Mouse (Mus musculus) intestine, embryonic 16.5 days (tissue): ENCODE measurements around the gene Zbtb7a. TPM values are rescaled to one million over a fixed set of nuclear protein-coding genes. Genes with fewer than 3 reads are reported as not detected.
"Not testable (repeated sequence)": the region's sequence is repeated elsewhere in the genome, so short reads cannot be mapped to it uniquely, and the experiment has no call there.

Experiments
- ATAC-seq: fragments of 200-750 bp; cut with Nextera tagmentation; 2 replicates; pipeline ENCODE4 v1.8.0; 2017; ENCODE audit warnings: moderate TSS enrichment, moderate library complexity
- H3K27ac ChIP-seq: fragments of 300-500 bp; sonication (generic); 2 replicates; pipeline ENCODE4 v1.5.1; 2014; ENCODE audit warnings: mild to moderate bottlenecking, low read length
- H3K27me3 ChIP-seq: fragments of 300-500 bp; sonication (generic); replicated peaks from 2 replicates; pipeline ENCODE4 v1.6.1; 2014; ENCODE audit warnings: low read length, control low read depth, mixed read lengths; ENCODE audit not compliant: control insufficient read depth, insufficient read depth
- H3K36me3 ChIP-seq: fragments of 300-500 bp; sonication (generic); 2 replicates; pipeline ENCODE4 v1.6.1; 2014; ENCODE audit warnings: low read length, control low read depth; ENCODE audit not compliant: control insufficient read depth, insufficient read depth
- H3K4me1 ChIP-seq: fragments of 300-500 bp; sonication (generic); 2 replicates; pipeline ENCODE4 v1.6.1; 2014; ENCODE audit warnings: low read length, control low read depth, mixed read lengths; ENCODE audit not compliant: control insufficient read depth, insufficient read depth
- H3K4me2 ChIP-seq: fragments of 300-500 bp; sonication (generic); 2 replicates; pipeline ENCODE4 v1.6.1; 2014; ENCODE audit warnings: low read depth, low read length, control low read depth
- H3K4me3 ChIP-seq: fragments of 300-500 bp; sonication (generic); 2 replicates; pipeline ENCODE4 v1.5.1; 2014; ENCODE audit warnings: mild to moderate bottlenecking, low read length
- H3K9ac ChIP-seq: fragments of 300-500 bp; sonication (generic); 2 replicates; pipeline ENCODE4 v1.6.1; 2014; ENCODE audit warnings: low read depth, low read length
- H3K9me3 ChIP-seq: fragments of 300-500 bp; sonication (generic); 2 replicates; pipeline ENCODE4 v1.6.1; 2016; ENCODE audit warnings: low read length, control low read depth; ENCODE audit not compliant: control insufficient read depth
- WGBS: fragments of 180-500 bp; shearing (Covaris S2); extraction: QIAGEN DNeasy Blood & Tissue Kit; methylation state at CpG from one replicate; pipeline ENCODE4 v1.1.7; 2014; 5-methylcytosine and 5-hydroxymethylcytosine counted together
- polyA plus RNA-seq: library from polyadenylated mRNA; unstranded; fragments of >200 nt; fragmentation: Nextera tagmentation; extraction: Ambion mirVana; gene quantifications from 2 replicates; pipeline ENCODE4 v1.2.1, GENCODE M21; 2015

Zbtb7a gene
- polyA plus RNA-seq, 1 experiment from 2014 or later: 47.4 TPM

GRCm38 (mm10) chr10:81180946-81181345 is 45.9 kb downstream of the Zbtb7a start:
- H3K27me3 ChIP-seq: no peaks in the 10 kb centered on the region

DNA sequence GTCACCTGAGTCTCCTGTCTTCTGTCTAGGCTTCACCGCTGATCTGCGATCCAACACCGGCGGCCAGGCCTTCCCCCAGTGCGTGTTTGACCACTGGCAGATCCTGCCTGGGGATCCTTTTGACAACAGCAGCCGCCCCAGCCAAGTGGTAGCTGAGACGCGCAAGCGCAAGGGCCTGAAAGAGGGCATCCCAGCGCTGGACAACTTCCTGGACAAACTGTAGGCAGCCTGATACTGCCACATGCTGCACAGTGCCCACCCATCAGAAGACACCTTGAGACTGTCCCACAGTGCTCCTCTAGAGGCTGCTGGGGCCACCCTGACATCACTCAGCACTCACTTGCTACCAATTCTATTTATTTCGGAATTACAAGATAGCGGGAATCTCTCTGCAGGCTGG is 46.8 kb downstream of the Zbtb7a start:
- not testable (repeated sequence) for H3K4me3 ChIP-seq, H3K27me3 ChIP-seq, ATAC-seq, H3K27ac ChIP-seq, H3K9me3 ChIP-seq, H3K9ac ChIP-seq, H3K4me2 ChIP-seq
- 80% methylated on average over 12 of the region's 12 CpGs for WGBS
- Histone ChIP-seq H3K4me1 (peaks cover 48% of the 10 kb centered on the region), H3K36me3 (peaks cover 46% of the 10 kb centered on the region)

More at GRCm38 (mm10) chr10:81180946-81181345, 45.9 kb downstream of the Zbtb7a start:
- no peak for ATAC-seq
- H3K27ac ChIP-seq: no peak overlapping the region
- WGBS: 91% methylated on average over 13 of the region's 13 CpGs
- peaks cover 46% of the 10 kb centered on the region for H3K36me3 ChIP-seq
- H3K9me3 ChIP-seq: no peaks in the 10 kb centered on the region
- H3K4me3 ChIP-seq: no peak overlapping the region
- H3K4me2 ChIP-seq: no peak overlapping the region
- H3K9ac ChIP-seq: no peak overlapping the region
- peaks cover 48% of the 10 kb centered on the region for H3K4me1 ChIP-seq

DNA sequence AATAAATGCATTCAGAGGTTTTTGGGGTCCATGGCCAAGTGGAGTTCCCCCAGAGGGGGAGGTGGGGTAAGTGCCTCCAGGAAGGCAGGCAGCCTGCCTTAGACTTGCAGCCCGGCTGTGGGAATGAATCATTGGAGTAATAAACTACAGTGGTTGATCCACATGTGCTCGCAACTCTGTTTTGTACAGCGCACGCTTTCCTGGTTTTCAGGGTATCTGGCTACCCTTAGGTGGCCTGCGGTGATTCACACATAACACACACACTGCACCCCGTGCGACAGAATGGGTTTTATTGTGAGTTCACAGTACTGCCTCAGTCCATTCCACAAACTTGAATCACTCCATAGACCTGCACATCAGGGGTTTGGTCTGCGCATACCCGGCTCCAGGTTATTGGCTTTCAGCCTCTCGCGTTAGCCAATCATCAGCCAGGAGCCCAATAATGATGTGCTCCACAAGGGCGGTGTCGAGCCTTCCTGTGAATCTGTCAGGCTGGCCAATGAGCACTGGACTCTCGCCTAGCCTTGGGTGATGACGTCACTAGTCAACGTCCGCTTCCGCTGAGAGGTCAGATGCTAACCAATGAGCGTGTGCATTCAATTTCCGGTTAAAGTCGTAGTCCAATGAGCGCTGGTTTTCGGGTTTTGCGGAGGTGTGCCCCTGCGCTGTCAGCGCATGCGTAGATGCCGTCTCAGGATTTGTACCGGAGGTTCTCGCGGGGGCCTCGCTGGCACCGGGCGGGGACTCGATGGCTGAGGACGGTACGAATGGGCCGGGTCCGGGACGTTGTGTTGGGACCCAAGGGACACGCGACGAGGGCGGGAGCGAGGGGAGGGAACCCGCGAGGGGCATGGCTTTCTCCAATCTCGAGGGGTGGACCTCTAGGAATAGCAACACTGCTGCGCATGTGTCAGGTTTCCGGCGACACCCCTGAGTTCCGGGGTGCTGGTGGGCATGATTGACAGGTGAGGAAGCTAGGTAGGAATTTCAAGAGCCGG is 47.6 kb downstream of the Zbtb7a start, which contains the start of gene Dapk3:
Gene Dapk3, plus strand, starts transcription at position 670 of the 998 bp plus-strand sequence.
- Histone ChIP-seq H3K4me2 (peak within 1 kb of the TSS; percentile 63), H3K27ac (peak within 1 kb of the TSS; percentile 84), H3K36me3 (peaks cover 48% of the 10 kb centered on the region), H3K4me1 (peaks cover 45% of the 10 kb centered on the region), H3K9ac (peak within 1 kb of the TSS; percentile 80), H3K9me3 (no peaks in the 10 kb centered on the region), H3K27me3 (no peaks in the 10 kb centered on the region), H3K4me3 (peak within 1 kb of the TSS; percentile 69)
- WGBS: 4% methylated on average over 53 of the region's 53 CpGs
- peak; percentile 95 for ATAC-seq

- H3K27me3 ChIP-seq: no peaks in the 10 kb centered on the region
- peak within 1 kb of the TSS; percentile 69 for H3K4me3 ChIP-seq
- 78% methylated on average over 5 of the region's 5 CpGs for WGBS
- peaks cover 34% of the 10 kb centered on the region for H3K4me1 ChIP-seq
- H3K9ac ChIP-seq: peak within 1 kb of the TSS; percentile 80
- H3K9me3 ChIP-seq: no peaks in the 10 kb centered on the region
- peaks cover 39% of the 10 kb centered on the region for H3K36me3 ChIP-seq
- ATAC-seq: no peak
- H3K27ac ChIP-seq: peak within 1 kb of the TSS; percentile 84
- H3K4me2 ChIP-seq: peak within 1 kb of the TSS; percentile 63
These were observed 48.8 kb downstream of the Zbtb7a start, which contains the start of gene 4930442H23Rik for GRCm38 (mm10) chr10:81183805-81184204. 4930442H23Rik (minus strand) TSS chr10:81183849.

DNA sequence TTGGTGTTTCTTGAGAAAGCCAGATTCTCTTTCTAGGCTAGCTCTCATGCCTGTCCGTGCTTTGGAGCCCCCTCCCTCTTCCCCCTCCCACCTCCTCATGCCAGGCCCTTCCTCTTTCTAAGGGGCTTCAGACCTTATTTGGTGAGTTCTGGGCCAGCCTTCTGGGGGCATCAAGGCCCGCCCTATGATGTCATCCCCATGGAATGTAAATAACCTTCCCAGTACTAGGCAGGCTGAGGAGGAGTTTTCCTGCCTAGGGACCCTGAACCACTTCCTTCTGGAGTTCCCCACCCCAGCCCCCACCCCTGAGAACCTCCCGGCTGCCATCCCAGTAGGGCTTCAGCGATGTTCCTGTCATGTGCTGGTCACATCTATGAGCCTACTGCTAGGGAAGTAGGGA is 49.7 kb downstream of the Zbtb7a start:
- Histone ChIP-seq H3K9ac (peak overlapping the region; percentile 44; the same call in 1 of the 2 replicates), H3K27ac (peak overlapping the region; percentile 84), H3K4me2 (no peak overlapping the region), H3K36me3 (peaks cover 34% of the 10 kb centered on the region), H3K4me1 (peaks cover 27% of the 10 kb centered on the region), H3K27me3 (no peaks in the 10 kb centered on the region), H3K9me3 (no peaks in the 10 kb centered on the region), H3K4me3 (no peak overlapping the region)
- WGBS: 15% methylated on average over 4 of the region's 4 CpGs
- 0 out of 2 replicates have a peak, but pooled peaks have one; percentile 2 for ATAC-seq

DNA sequence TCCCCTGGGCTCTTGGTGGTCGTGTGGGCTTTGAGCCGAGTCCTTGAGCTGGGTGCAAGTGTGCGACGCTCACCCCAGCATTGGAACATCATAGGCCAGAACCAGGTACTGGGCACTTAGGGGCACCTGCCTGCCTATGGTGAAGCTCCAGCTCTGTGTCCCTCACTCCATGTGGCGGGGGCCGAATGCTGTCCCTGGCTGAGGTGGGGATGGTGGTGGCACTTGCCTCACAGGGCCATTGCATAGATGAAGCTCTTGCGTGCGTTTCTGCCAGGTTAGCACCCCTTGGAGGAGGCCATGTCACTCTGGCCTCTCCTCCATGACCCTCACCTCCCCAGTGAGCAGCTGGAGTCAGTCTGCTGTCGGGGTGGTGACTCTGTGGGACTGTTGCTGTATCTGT is 52.1 kb downstream of the Zbtb7a start:
- no peaks in the 10 kb centered on the region for H3K9me3 ChIP-seq
- no peak for ATAC-seq
- peaks cover 21% of the 10 kb centered on the region for H3K36me3 ChIP-seq
- H3K27me3 ChIP-seq: no peaks in the 10 kb centered on the region
- H3K4me1 ChIP-seq: peaks cover 29% of the 10 kb centered on the region
- H3K4me2 ChIP-seq: no peak overlapping the region
- H3K4me3 ChIP-seq: no peak overlapping the region
- no peak overlapping the region for H3K27ac ChIP-seq
- 93% methylated on average over 9 of the region's 9 CpGs for WGBS
- H3K9ac ChIP-seq: peak overlapping the region; percentile 10; the same call in 1 of the 2 replicates

GRCm38 (mm10) chr10:81189821-81190220 is 54.8 kb downstream of the Zbtb7a start:
- H3K27me3 ChIP-seq: 0 out of 2 replicates have a peak, but pooled peaks cover 8% of the 10 kb centered on the region
- no peak overlapping the region for H3K4me2 ChIP-seq
- H3K36me3 ChIP-seq: peaks cover 21% of the 10 kb centered on the region
- WGBS: 81% methylated on average over 26 of the region's 26 CpGs
- no peak overlapping the region for H3K4me3 ChIP-seq
- H3K27ac ChIP-seq: no peak overlapping the region
- no peak for ATAC-seq
- H3K4me1 ChIP-seq: peaks cover 32% of the 10 kb centered on the region
- no peaks in the 10 kb centered on the region for H3K9me3 ChIP-seq
- H3K9ac ChIP-seq: no peak overlapping the region

- H3K9me3 ChIP-seq: no peaks in the 10 kb centered on the region
- H3K27me3 ChIP-seq: peaks cover 12% of the 10 kb centered on the region; the same call in 1 of the 2 replicates
- ATAC-seq: no peak
- no peak overlapping the region for H3K9ac ChIP-seq
- H3K4me2 ChIP-seq: no peak overlapping the region
- H3K36me3 ChIP-seq: peaks cover 18% of the 10 kb centered on the region
- WGBS: 73% methylated on average over 31 of the region's 31 CpGs
- no peak overlapping the region for H3K4me3 ChIP-seq
- peaks cover 26% of the 10 kb centered on the region for H3K4me1 ChIP-seq
- H3K27ac ChIP-seq: no peak overlapping the region; the same call in 1 of the 2 replicates
These were observed 55.4 kb downstream of the Zbtb7a start for GRCm38 (mm10) chr10:81190236-81190911.

DNA sequence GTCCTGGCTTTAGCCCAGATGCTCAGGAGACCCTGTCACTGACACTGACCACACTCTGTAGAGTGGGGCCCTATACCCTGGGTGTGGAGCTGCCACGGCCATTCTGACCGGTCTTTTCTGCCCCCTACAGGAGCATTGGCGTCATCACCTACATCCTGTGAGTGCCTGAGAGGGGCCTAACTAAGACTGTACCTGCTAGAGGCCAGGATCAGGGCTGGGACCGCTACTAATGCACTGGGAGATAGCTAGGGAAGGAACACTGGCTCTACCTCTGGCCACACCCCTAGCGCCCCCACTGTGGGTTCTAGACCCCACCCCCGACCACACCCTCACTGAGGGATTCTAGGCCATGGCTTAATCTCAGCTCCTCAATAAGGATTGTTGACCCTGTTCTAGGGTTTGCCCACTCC is 55.9 kb downstream of the Zbtb7a start:
- Histone ChIP-seq H3K9me3 (no peaks in the 10 kb centered on the region), H3K4me3 (no peak overlapping the region), H3K9ac (no peak overlapping the region), H3K36me3 (peaks cover 18% of the 10 kb centered on the region), H3K27me3 (peaks cover 12% of the 10 kb centered on the region; the same call in 1 of the 2 replicates), H3K4me1 (peaks cover 27% of the 10 kb centered on the region), H3K4me2 (no peak overlapping the region), H3K27ac (no peak overlapping the region; the same call in 1 of the 2 replicates)
- WGBS: 61% methylated on average over 6 of the region's 6 CpGs
- no peak for ATAC-seq
